In genomic region chr17:42884382-42884781, GRCm38 (mm10) we compare ENCODE assay signal across 14 mouse cellular contexts. TPM values are rescaled to one million over a fixed set of nuclear protein-coding genes. Genes with fewer than 3 reads are reported as not detected.
A peak's percentile ranks its signal among the peaks of the same experiment; 100 is the strongest.
DNase-seq lines count a peak whose midpoint lies in the region; ATAC-seq and TF ChIP-seq lines count a peak whose summit lies in the region.
"Had no signal": no experiment of that assay in that cellular context is flagged by ENCODE, and none has a peak within 500 bp of the region (broad histone marks: within the 10 kb centered on the region; RNA-seq: fewer than 3 reads in every experiment).

No protein-coding gene starts in this region.

- DNase-seq in heart, postnatal 25 days (ENCODE audit: low spot score) = no peak
- DNase-seq in MEL (ENCODE audit: low read depth, low spot score) = peak; percentile 19
- no peak for DNase-seq in gastrocnemius, postnatal 36 days
- no peak for DNase-seq in MN1 (ENCODE audit: low spot score)
- DNase-seq: adrenal gland, postnatal 25 days; kidney, postnatal 14 days; right cerebral cortex, adult 18-20 months had no signal

- TF ChIP-seq CTCF in MEL (IDR thresholded peaks at IDR 0.05 in 2 of 3, conservative IDR thresholded peaks at IDR 0.05 in 1 of 3; ENCODE audit: control insufficient read depth in 1 of 3, insufficient read depth in 1 of 3, low read depth in 2 of 3, low read length in 3 of 3, poor library complexity in 1 of 3, severe bottlenecking in 1 of 3) = no peak
- no peak for TF ChIP-seq CTCF in intestine, postnatal 0 days (IDR thresholded peaks at IDR 0.05; ENCODE audit: low read depth)
- no peak for TF ChIP-seq CTCF in small intestine, adult 2 months (IDR thresholded peaks at IDR 0.05; ENCODE audit: extremely low read depth, insufficient read length, insufficient replicate concordance, low read depth, low read length)

- H3K79me2 ChIP-seq in MEL (ENCODE audit: control insufficient read depth, insufficient read depth, low read length, poor library complexity) = no peaks in the 10 kb centered on the region

- peak; percentile 18 to 45; a peak in 2 of 4 replicates for TF ChIP-seq EP300 in MEL (IDR thresholded peaks at IDR 0.05; ENCODE audit: low read depth in 1 of 2, low read length in 2 of 2)

- no peak for ATAC-seq in heart, embryonic 16.5 days (replicated peaks; ENCODE audit: extremely low read depth, insufficient read depth, low FRiP score)
- no peak; the same call in 1 of the 2 replicates for ATAC-seq in intestine, postnatal 0 days
- ATAC-seq: hindbrain, postnatal 0 days had no signal

- no peak overlapping the region for H3K9ac ChIP-seq in heart, embryonic 16.5 days (ENCODE audit: low read length)
- H3K9ac ChIP-seq in MEL (ENCODE audit: control insufficient read depth, low read depth, low read length, poor library complexity, severe bottlenecking) = no peak overlapping the region
- no peak overlapping the region for H3K9ac ChIP-seq in intestine, postnatal 0 days (ENCODE audit: low read depth, low read length)
- H3K9ac ChIP-seq: limb, embryonic 12.5 days had no signal

- 18% methylated on average over 4 of the region's 4 CpGs for WGBS in heart, embryonic 16.5 days
- 14% methylated on average over 4 of the region's 4 CpGs for WGBS in intestine, postnatal 0 days
- WGBS in small intestine, adult 2 months = 31% methylated on average over 4 of the region's 4 CpGs

- no peak overlapping the region for H3K4me3 ChIP-seq in heart, embryonic 16.5 days (ENCODE audit: low read length)
- H3K4me3 ChIP-seq in MEL (ENCODE audit: control insufficient read depth in 1 of 2, insufficient read depth in 1 of 2, low read depth in 2 of 2, low read length in 2 of 2) = no peak overlapping the region
- no peak overlapping the region for H3K4me3 ChIP-seq in intestine, postnatal 0 days (ENCODE audit: low read depth, low read length)
- no peak overlapping the region for H3K4me3 ChIP-seq in small intestine, adult 2 months (ENCODE audit: low read depth, low read length)
- H3K4me3 ChIP-seq: limb, embryonic 12.5 days; megakaryocyte, embryonic 14.5 days had no signal

- no peaks in the 10 kb centered on the region for H3K36me3 ChIP-seq in heart, embryonic 16.5 days (ENCODE audit: control insufficient read depth, insufficient read depth)
- H3K36me3 ChIP-seq in MEL (ENCODE audit: control insufficient read depth in 1 of 2, insufficient read depth in 2 of 2, low read length in 2 of 2) = no peaks in the 10 kb centered on the region
- no peaks in the 10 kb centered on the region for H3K36me3 ChIP-seq in intestine, postnatal 0 days (ENCODE audit: control insufficient read depth, insufficient read depth)
- H3K36me3 ChIP-seq in small intestine, adult 2 months (ENCODE audit: control insufficient read depth, insufficient read depth, low read length) = no peaks in the 10 kb centered on the region
- H3K36me3 ChIP-seq: limb, embryonic 12.5 days had no signal

- TF ChIP-seq RAD21 in MEL (IDR thresholded peaks at IDR 0.05; ENCODE audit: low read depth, low read length) = no peak

- no peaks in the 10 kb centered on the region for H3K9me3 ChIP-seq in heart, embryonic 16.5 days (replicated peaks; ENCODE audit: control insufficient read depth, low read length)
- no peaks in the 10 kb centered on the region for H3K9me3 ChIP-seq in MEL (replicated peaks; ENCODE audit: insufficient read depth, low read length)
- H3K9me3 ChIP-seq in intestine, postnatal 0 days (ENCODE audit: control insufficient read depth) = no peaks in the 10 kb centered on the region
- H3K9me3 ChIP-seq: limb, embryonic 12.5 days had no signal

- H3K27me3 ChIP-seq in heart, embryonic 16.5 days (ENCODE audit: control insufficient read depth, insufficient read depth, low read length) = no peaks in the 10 kb centered on the region
- H3K27me3 ChIP-seq in MEL (ENCODE audit: control insufficient read depth in 1 of 2, insufficient read depth in 2 of 2, low read length in 2 of 2) = no peaks in the 10 kb centered on the region
- no peaks in the 10 kb centered on the region for H3K27me3 ChIP-seq in intestine, postnatal 0 days (replicated peaks; ENCODE audit: control insufficient read depth, insufficient read depth, low read length)
- H3K27me3 ChIP-seq in small intestine, adult 2 months (ENCODE audit: control insufficient read depth, insufficient read depth, low read length) = no peaks in the 10 kb centered on the region
- H3K27me3 ChIP-seq: CH12.LX; limb, embryonic 12.5 days; megakaryocyte, embryonic 14.5 days had no signal

- peaks cover 21% of the 10 kb centered on the region for H3K4me1 ChIP-seq in heart, embryonic 16.5 days (ENCODE audit: control insufficient read depth, insufficient read depth, low read length)
- H3K4me1 ChIP-seq in MEL (ENCODE audit: control insufficient read depth in 1 of 2, insufficient read depth in 2 of 2, low read length in 2 of 2) = peaks cover 0 to 10% of the 10 kb centered on the region in 2 experiments; a peak in 2 of 4 replicates
- no peaks in the 10 kb centered on the region for H3K4me1 ChIP-seq in intestine, postnatal 0 days (replicated peaks; ENCODE audit: control insufficient read depth, insufficient read depth, low read length)
- peaks cover 5% of the 10 kb centered on the region; the same call in 1 of the 2 replicates for H3K4me1 ChIP-seq in small intestine, adult 2 months (ENCODE audit: control insufficient read depth, insufficient read depth, insufficient read length, low read length)
- H3K4me1 ChIP-seq: limb, embryonic 12.5 days had no signal

- intact Hi-C loops in heart, postnatal 25 days (cut with DNase I) = loop anchor here (5.0 kb wide), 1 partner anchor 52 kb away; no protein-coding TSS in a partner anchor
- intact Hi-C loops in gastrocnemius, postnatal 36 days (cut with DNase I) = no loop called here

- no peak overlapping the region for H3K4me2 ChIP-seq in heart, embryonic 16.5 days (ENCODE audit: low read depth, low read length)
- no peak overlapping the region for H3K4me2 ChIP-seq in intestine, postnatal 0 days (replicated peaks; ENCODE audit: low read depth)
- H3K4me2 ChIP-seq: limb, embryonic 12.5 days had no signal

- TF ChIP-seq POLR2A in MEL (IDR thresholded peaks at IDR 0.05; ENCODE audit: control insufficient read depth in 1 of 2, insufficient read depth in 1 of 2, low read depth in 1 of 2, low read length in 2 of 2, poor library complexity in 1 of 2) = no peak
- TF ChIP-seq POLR2A in small intestine, adult 2 months (IDR thresholded peaks at IDR 0.05; ENCODE audit: low read depth, low read length) = no peak

- H3K27ac ChIP-seq in heart, embryonic 16.5 days (ENCODE audit: low read length) = peak overlapping the region; percentile 17; the same call in 1 of the 2 replicates
- no peak overlapping the region for H3K27ac ChIP-seq in MEL (ENCODE audit: control insufficient read depth, low read depth, low read length)
- H3K27ac ChIP-seq in intestine, postnatal 0 days (ENCODE audit: low read depth, low read length) = peak overlapping the region; percentile 82; the same call in 1 of the 2 replicates
- H3K27ac ChIP-seq in small intestine, adult 2 months (ENCODE audit: insufficient read depth, low read depth, low read length) = peak overlapping the region; percentile 99
- H3K27ac ChIP-seq: hindbrain, postnatal 0 days; limb, embryonic 12.5 days had no signal

TF ChIP-seq in MEL, 35 proteins besides CTCF, POLR2A, EP300 and RAD21:
- TF ChIP-seq ETS1 (IDR thresholded peaks at IDR 0.05; ENCODE audit: low read depth, low read length) (no peak; the same call in 1 of the 2 replicates), GATA1 (IDR thresholded peaks at IDR 0.05; ENCODE audit: low read depth, low read length) (0 out of 2 replicates have a peak, but pooled peaks have one; percentile 26), BHLHE40 (IDR thresholded peaks at IDR 0.05; ENCODE audit: borderline replicate concordance, low read depth, low read length) (no peak), E2F4 (IDR thresholded peaks at IDR 0.05; ENCODE audit: borderline replicate concordance, low read depth, low read length) (no peak), ZKSCAN1 (IDR thresholded peaks at IDR 0.05; ENCODE audit: low read depth, low read length) (no peak)

RNA-seq across cellular contexts. Expression of gene Cd2ap, which starts 7.9 kb away (rescaled TPM):
- polyA plus RNA-seq in heart, embryonic 16.5 days (2015; fragmentation: Nextera tagmentation; extraction: Ambion mirVana) = 13.7 and 15.0 TPM in 2 replicates
- total RNA-seq in heart, postnatal 25 days (2021) = 10 to 100 TPM; 21.4 to 22.4 TPM
- total RNA-seq in MEL (2012; rRNA removed) = 10.4 and 10.7 TPM in 2 replicates
- 10 to 100 TPM in 1 of 2 experiments, not detected in 1; 14.3 TPM for polyA plus RNA-seq in MEL (2012; ENCODE audit: insufficient read depth in 1 of 2, insufficient read length in 2 of 2, low read depth in 1 of 2, low replicate concordance in 2 of 2, missing spikeins in 1 of 2)
- 37.4 and 42.6 TPM in 2 replicates for polyA plus RNA-seq in intestine, postnatal 0 days (2015; fragmentation: Nextera tagmentation; extraction: Ambion mirVana)
- 8.3 and 17.9 TPM in 2 replicates for polyA plus RNA-seq in small intestine, adult 2 months (2012; rRNA removed)
- 10 to 100 TPM; 12.4 to 13.4 TPM for total RNA-seq in gastrocnemius, postnatal 36 days (2021)
